Comparison of ENCODE assay signal across 19 mouse cellular contexts in the genomic region with DNA sequence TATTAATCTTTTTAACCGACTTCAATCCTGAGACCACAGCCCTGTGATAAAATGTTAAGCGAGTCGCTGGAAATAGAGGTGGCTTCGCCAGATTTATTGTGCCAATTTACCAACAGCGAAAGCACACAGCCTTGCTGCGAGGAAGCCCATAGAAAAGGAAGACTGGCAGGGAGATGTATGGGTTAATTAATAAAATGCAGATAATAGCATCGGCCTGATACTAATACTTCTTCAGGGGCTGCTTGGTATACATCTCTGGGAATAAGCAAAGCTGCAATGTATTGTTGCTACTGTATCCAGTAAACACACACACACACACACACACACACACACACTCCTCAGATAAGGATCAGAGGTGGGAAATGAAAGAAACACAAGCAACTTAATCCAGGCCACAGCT.
DNase-seq lines count a peak whose midpoint lies in the region; ATAC-seq and TF ChIP-seq lines count a peak whose summit lies in the region.
"Had no signal": no experiment of that assay in that cellular context is flagged by ENCODE, and none has a peak within 500 bp of the region (broad histone marks: within the 10 kb centered on the region; RNA-seq: fewer than 3 reads in every experiment).

No protein-coding gene starts in this region.

- DNase-seq in hindbrain, embryonic 14.5 days (ENCODE audit: low spot score) = peak; percentile 46
- no peak for DNase-seq in hindbrain, embryonic 10.5 days (ENCODE audit: low spot score)
- DNase-seq in midbrain, embryonic 11.5 days (ENCODE audit: low spot score, missing footprints) = no peak
- peak; percentile 30 for DNase-seq in midbrain, postnatal 0 days (ENCODE audit: low spot score)
- DNase-seq in T-cell, adult 2 months (ENCODE audit: low spot score) = no peak
- DNase-seq: adrenal gland, adult 8-10 months; adrenal gland, postnatal 36 days; cerebellum, adult 8-10 months; cerebellum, postnatal 14 days; embryo, embryonic 11 days; gastrocnemius, adult 2 months; gastrocnemius, postnatal 25 days had no signal

- WGBS in hindbrain, embryonic 14.5 days = 54% methylated on average over 7 of the region's 7 CpGs
- 88% methylated on average over 7 of the region's 7 CpGs for WGBS in hindbrain, embryonic 10.5 days
- WGBS in midbrain, embryonic 16.5 days = 54% methylated on average over 7 of the region's 7 CpGs
- WGBS in midbrain, embryonic 11.5 days = 82% methylated on average over 7 of the region's 7 CpGs
- WGBS in midbrain, postnatal 0 days = 54% methylated on average over 7 of the region's 7 CpGs
- WGBS in neural tube, embryonic 15.5 days = 17% methylated on average over 7 of the region's 7 CpGs

- no peak overlapping the region for H3K4me3 ChIP-seq in hindbrain, embryonic 14.5 days (replicated peaks; ENCODE audit: low read length)
- no peak overlapping the region for H3K4me3 ChIP-seq in hindbrain, embryonic 10.5 days
- H3K4me3 ChIP-seq in midbrain, embryonic 16.5 days (ENCODE audit: low read depth, low read length) = no peak overlapping the region
- no peak overlapping the region for H3K4me3 ChIP-seq in midbrain, embryonic 11.5 days (ENCODE audit: low read depth, low read length)
- no peak overlapping the region for H3K4me3 ChIP-seq in midbrain, postnatal 0 days (ENCODE audit: low read depth, low read length)
- no peak overlapping the region for H3K4me3 ChIP-seq in neural tube, embryonic 15.5 days (replicated peaks)
- H3K4me3 ChIP-seq: embryonic facial prominence, embryonic 15.5 days; erythroblast, embryonic 14.5 days; forebrain, embryonic 10.5 days; gastrocnemius, adult 2 months; intestine, embryonic 15.5 days had no signal

- H3K9ac ChIP-seq in hindbrain, embryonic 14.5 days = no peak overlapping the region
- peak overlapping the region; percentile 20; the same call in 1 of the 2 replicates for H3K9ac ChIP-seq in midbrain, embryonic 16.5 days (ENCODE audit: low read depth, low read length)
- H3K9ac ChIP-seq in midbrain, embryonic 11.5 days (ENCODE audit: low read length) = no peak overlapping the region
- no peak overlapping the region for H3K9ac ChIP-seq in midbrain, postnatal 0 days (replicated peaks; ENCODE audit: low read length, poor library complexity, severe bottlenecking)
- no peak overlapping the region for H3K9ac ChIP-seq in neural tube, embryonic 15.5 days (replicated peaks)
- H3K9ac ChIP-seq: embryonic facial prominence, embryonic 15.5 days; intestine, embryonic 15.5 days had no signal

- ATAC-seq in hindbrain, embryonic 14.5 days (ENCODE audit: low FRiP score) = no peak
- ATAC-seq in midbrain, embryonic 16.5 days = no peak
- ATAC-seq in midbrain, embryonic 11.5 days (ENCODE audit: low FRiP score) = no peak
- ATAC-seq in midbrain, postnatal 0 days (ENCODE audit: low FRiP score) = no peak
- ATAC-seq in neural tube, embryonic 15.5 days (ENCODE audit: low FRiP score) = peak; percentile 82
- ATAC-seq: forebrain, embryonic 14.5 days; intestine, embryonic 15.5 days had no signal

- no peaks in the 10 kb centered on the region for H3K27me3 ChIP-seq in hindbrain, embryonic 14.5 days (ENCODE audit: control insufficient read depth, insufficient read depth, low read length)
- no peaks in the 10 kb centered on the region for H3K27me3 ChIP-seq in hindbrain, embryonic 10.5 days (ENCODE audit: insufficient read depth, poor library complexity, severe bottlenecking)
- no peaks in the 10 kb centered on the region for H3K27me3 ChIP-seq in midbrain, embryonic 16.5 days (ENCODE audit: control insufficient read depth, insufficient read depth, low read depth, low read length)
- no peaks in the 10 kb centered on the region for H3K27me3 ChIP-seq in midbrain, embryonic 11.5 days (ENCODE audit: control insufficient read depth, insufficient read depth, low read length)
- no peaks in the 10 kb centered on the region for H3K27me3 ChIP-seq in midbrain, postnatal 0 days (ENCODE audit: insufficient read depth, low read length)
- no peaks in the 10 kb centered on the region for H3K27me3 ChIP-seq in neural tube, embryonic 15.5 days (replicated peaks)
- H3K27me3 ChIP-seq: embryonic facial prominence, embryonic 15.5 days; intestine, embryonic 15.5 days had no signal

- no peaks in the 10 kb centered on the region for H3K4me1 ChIP-seq in hindbrain, embryonic 14.5 days (replicated peaks; ENCODE audit: control insufficient read depth, insufficient read depth, low read length)
- H3K4me1 ChIP-seq in hindbrain, embryonic 10.5 days (replicated peaks) = no peaks in the 10 kb centered on the region
- peaks cover 7% of the 10 kb centered on the region for H3K4me1 ChIP-seq in midbrain, embryonic 16.5 days (ENCODE audit: control insufficient read depth, insufficient read depth, low read length)
- no peaks in the 10 kb centered on the region for H3K4me1 ChIP-seq in midbrain, embryonic 11.5 days (ENCODE audit: control insufficient read depth, insufficient read depth, low read length)
- peaks cover 4% of the 10 kb centered on the region; the same call in 1 of the 2 replicates for H3K4me1 ChIP-seq in midbrain, postnatal 0 days (ENCODE audit: insufficient read depth, low read length)
- peaks cover 17% of the 10 kb centered on the region for H3K4me1 ChIP-seq in neural tube, embryonic 15.5 days
- H3K4me1 ChIP-seq: embryonic facial prominence, embryonic 15.5 days; intestine, embryonic 15.5 days had no signal

- no peaks in the 10 kb centered on the region for H3K9me3 ChIP-seq in hindbrain, embryonic 14.5 days (ENCODE audit: control insufficient read depth, low read length)
- no peaks in the 10 kb centered on the region for H3K9me3 ChIP-seq in hindbrain, embryonic 10.5 days
- no peaks in the 10 kb centered on the region for H3K9me3 ChIP-seq in midbrain, embryonic 16.5 days (replicated peaks; ENCODE audit: control insufficient read depth, low read length, poor library complexity, severe bottlenecking)
- no peaks in the 10 kb centered on the region for H3K9me3 ChIP-seq in midbrain, embryonic 11.5 days (ENCODE audit: control insufficient read depth, low read length)
- no peaks in the 10 kb centered on the region for H3K9me3 ChIP-seq in midbrain, postnatal 0 days (ENCODE audit: low read length)
- H3K9me3 ChIP-seq in neural tube, embryonic 15.5 days (replicated peaks) = no peaks in the 10 kb centered on the region
- H3K9me3 ChIP-seq: embryonic facial prominence, embryonic 15.5 days; forebrain, embryonic 10.5 days; intestine, embryonic 15.5 days had no signal

- no peak for TF ChIP-seq CTCF in midbrain, postnatal 0 days (IDR thresholded peaks at IDR 0.05)

- peak overlapping the region; percentile 38 for H3K27ac ChIP-seq in hindbrain, embryonic 14.5 days
- no peak overlapping the region for H3K27ac ChIP-seq in hindbrain, embryonic 10.5 days
- no peak overlapping the region for H3K27ac ChIP-seq in midbrain, embryonic 16.5 days (ENCODE audit: low read length)
- H3K27ac ChIP-seq in midbrain, embryonic 11.5 days (ENCODE audit: low read depth, low read length) = no peak overlapping the region
- 0 out of 2 replicates have a peak overlapping the region, but pooled peaks have one; percentile 7 for H3K27ac ChIP-seq in midbrain, postnatal 0 days (ENCODE audit: low read depth, low read length)
- H3K27ac ChIP-seq in neural tube, embryonic 15.5 days (replicated peaks) = peak overlapping the region; percentile 72
- H3K27ac ChIP-seq: embryonic facial prominence, embryonic 15.5 days; forebrain, embryonic 10.5 days; gastrocnemius, adult 2 months; intestine, embryonic 15.5 days had no signal

- H3K4me2 ChIP-seq in hindbrain, embryonic 14.5 days (replicated peaks) = no peak overlapping the region
- H3K4me2 ChIP-seq in midbrain, embryonic 16.5 days (ENCODE audit: low read length) = peak overlapping the region; percentile 3; the same call in 1 of the 2 replicates
- H3K4me2 ChIP-seq in midbrain, embryonic 11.5 days = no peak overlapping the region
- H3K4me2 ChIP-seq in midbrain, postnatal 0 days (ENCODE audit: low read depth, low read length, poor library complexity, severe bottlenecking) = no peak overlapping the region
- H3K4me2 ChIP-seq in neural tube, embryonic 15.5 days = peak overlapping the region; percentile 12; the same call in 1 of the 2 replicates
- H3K4me2 ChIP-seq: embryonic facial prominence, embryonic 15.5 days; intestine, embryonic 15.5 days had no signal

- H3K36me3 ChIP-seq in hindbrain, embryonic 14.5 days (replicated peaks; ENCODE audit: control insufficient read depth, insufficient read depth) = no peaks in the 10 kb centered on the region
- no peaks in the 10 kb centered on the region for H3K36me3 ChIP-seq in hindbrain, embryonic 10.5 days
- H3K36me3 ChIP-seq in midbrain, embryonic 16.5 days (ENCODE audit: control insufficient read depth, insufficient read depth, low read length) = no peaks in the 10 kb centered on the region
- H3K36me3 ChIP-seq in midbrain, embryonic 11.5 days (ENCODE audit: control insufficient read depth, insufficient read depth, low read length) = no peaks in the 10 kb centered on the region
- H3K36me3 ChIP-seq in midbrain, postnatal 0 days (ENCODE audit: insufficient read depth, low read length) = no peaks in the 10 kb centered on the region
- H3K36me3 ChIP-seq in neural tube, embryonic 15.5 days = no peaks in the 10 kb centered on the region
- H3K36me3 ChIP-seq: embryonic facial prominence, embryonic 15.5 days; forebrain, embryonic 10.5 days; intestine, embryonic 15.5 days had no signal

Comparison
In these comparisons a context has a peak if more than half of its experiments do, and no peak if none do; other contexts are left out.
1. DNase-seq: peak in hindbrain, embryonic 14.5 days (single experiment) and midbrain, postnatal 0 days (single experiment); none in hindbrain, embryonic 10.5 days (single experiment), midbrain, embryonic 11.5 days (single experiment) and T-cell, adult 2 months (single experiment).
2. H3K27ac ChIP-seq: peak in hindbrain, embryonic 14.5 days (single experiment), midbrain, postnatal 0 days (single experiment) and neural tube, embryonic 15.5 days (single experiment); none in hindbrain, embryonic 10.5 days (single experiment), midbrain, embryonic 16.5 days (single experiment) and midbrain, embryonic 11.5 days (single experiment).
3. H3K4me2 ChIP-seq: peak in midbrain, embryonic 16.5 days (single experiment) and neural tube, embryonic 15.5 days (single experiment); none in hindbrain, embryonic 14.5 days (single experiment), midbrain, embryonic 11.5 days (single experiment) and midbrain, postnatal 0 days (single experiment).